Mouse (Mus musculus) liver, embryonic 12.5 days (tissue): ENCODE data around the gene Hectd2. TPM values are rescaled to one million over a fixed set of nuclear protein-coding genes. Genes with fewer than 3 reads are reported as not detected.

Experiments
- ATAC-seq: fragments of 200-750 bp; cut with Nextera tagmentation; 2 replicates; pipeline ENCODE4 v1.8.0; 2017; ENCODE audit warnings: moderate number of reproducible peaks, mild to moderate bottlenecking, moderate library complexity
- H3K27ac ChIP-seq: fragments of 300-500 bp; sonication (generic); 2 replicates; pipeline ENCODE4 v1.5.1; 2016; ENCODE audit warnings: mild to moderate bottlenecking
- H3K27me3 ChIP-seq: fragments of 300-500 bp; sonication (generic); replicated peaks from 2 replicates; pipeline ENCODE4 v1.6.1; 2016; ENCODE audit warnings: mild to moderate bottlenecking, moderate library complexity
- H3K36me3 ChIP-seq: fragments of 300-500 bp; sonication (generic); 2 replicates; pipeline ENCODE4 v1.6.1; 2016; ENCODE audit warnings: mild to moderate bottlenecking, moderate library complexity
- H3K4me1 ChIP-seq: fragments of 300-500 bp; sonication (generic); 2 replicates; pipeline ENCODE4 v1.6.1; 2016
- H3K4me2 ChIP-seq: fragments of 300-500 bp; sonication (generic); 2 replicates; pipeline ENCODE4 v1.6.1; 2016; ENCODE audit warnings: mild to moderate bottlenecking, moderate library complexity
- H3K4me3 ChIP-seq: fragments of 300-500 bp; sonication (generic); 2 replicates; pipeline ENCODE4 v1.5.1; 2016; ENCODE audit warnings: mild to moderate bottlenecking, moderate library complexity
- H3K9ac ChIP-seq: fragments of 300-500 bp; sonication (generic); 2 replicates; pipeline ENCODE4 v1.6.1; 2016; ENCODE audit warnings: mild to moderate bottlenecking, moderate library complexity
- H3K9me3 ChIP-seq: fragments of 300-500 bp; sonication (generic); replicated peaks from 2 replicates; pipeline ENCODE4 v1.6.1; 2016; ENCODE audit warnings: mild to moderate bottlenecking, moderate library complexity
- WGBS: fragments of 180-500 bp; shearing (Covaris S2); methylation state at CpG from one replicate; pipeline ENCODE4 v1.1.7; 2016; ENCODE audit not compliant: insufficient replicate concordance; 5-methylcytosine and 5-hydroxymethylcytosine counted together
- polyA plus RNA-seq: library from polyadenylated mRNA; unstranded; fragments of >200 nt; fragmentation: Nextera tagmentation; extraction: Ambion mirVana; gene quantifications from 2 replicates; pipeline ENCODE4 v1.2.1, GENCODE M21; 2016

Gene Hectd2
- polyA plus RNA-seq, 1 experiment from 2014 or later, result 0.82 TPM

- Histone ChIP-seq H3K9ac (no peak overlapping the region), H3K4me1 (0 out of 2 replicates have a peak, but pooled peaks cover 5% of the 10 kb centered on the region), H3K27ac (no peak overlapping the region), H3K27me3 (no peaks in the 10 kb centered on the region), H3K4me3 (no peak overlapping the region), H3K4me2 (no peak overlapping the region), H3K36me3 (no peaks in the 10 kb centered on the region), H3K9me3 (no peaks in the 10 kb centered on the region)
- WGBS, result 75% methylated on average over 9 of the region's 9 CpGs
- ATAC-seq, result no peak
Observed at GRCm38 (mm10) chr19:36629394-36629910, 75.0 kb downstream of the Hectd2 start.

- H3K27ac ChIP-seq, result no peak overlapping the region
- ATAC-seq, result no peak
Observed at GRCm38 (mm10) chr19:36630361-36630760, 75.9 kb downstream of the Hectd2 start.

GRCm38 (mm10) chr19:36634771-36635170 is 80.3 kb downstream of the Hectd2 start:
- WGBS, result 66% methylated on average over 7 of the region's 7 CpGs
- no peaks in the 10 kb centered on the region for H3K36me3 ChIP-seq

More at GRCm38 (mm10) chr19:36630361-36630760, 75.9 kb downstream of the Hectd2 start:
- Histone ChIP-seq H3K4me1 (0 out of 2 replicates have a peak, but pooled peaks cover 5% of the 10 kb centered on the region), H3K9ac (no peak overlapping the region), H3K36me3 (no peaks in the 10 kb centered on the region), H3K4me2 (no peak overlapping the region), H3K4me3 (no peak overlapping the region), H3K9me3 (no peaks in the 10 kb centered on the region), H3K27me3 (no peaks in the 10 kb centered on the region)
- 70% methylated on average over 5 of the region's 5 CpGs for WGBS

GRCm38 (mm10) chr19:36637223-36637622 is 82.8 kb downstream of the Hectd2 start:
- H3K9ac ChIP-seq, result no peak overlapping the region
- no peaks in the 10 kb centered on the region for H3K27me3 ChIP-seq
- no peaks in the 10 kb centered on the region for H3K4me1 ChIP-seq
- no peak for ATAC-seq
- no peaks in the 10 kb centered on the region for H3K9me3 ChIP-seq
- H3K4me2 ChIP-seq, result no peak overlapping the region
- no peaks in the 10 kb centered on the region for H3K36me3 ChIP-seq
- no peak overlapping the region for H3K27ac ChIP-seq
- no peak overlapping the region for H3K4me3 ChIP-seq
- 68% methylated on average over 3 of the region's 3 CpGs for WGBS

More at GRCm38 (mm10) chr19:36634771-36635170, 80.3 kb downstream of the Hectd2 start:
- no peak for ATAC-seq
- Histone ChIP-seq H3K4me1 (0 out of 2 replicates have a peak, but pooled peaks cover 2% of the 10 kb centered on the region), H3K4me3 (no peak overlapping the region), H3K9ac (no peak overlapping the region), H3K27me3 (no peaks in the 10 kb centered on the region), H3K9me3 (no peaks in the 10 kb centered on the region), H3K27ac (no peak overlapping the region), H3K4me2 (no peak overlapping the region)

GRCm38 (mm10) chr19:36637948-36638587 is 83.6 kb downstream of the Hectd2 start:
- no peaks in the 10 kb centered on the region for H3K9me3 ChIP-seq
- H3K4me2 ChIP-seq, result no peak overlapping the region
- H3K27me3 ChIP-seq, result no peaks in the 10 kb centered on the region
- H3K9ac ChIP-seq, result no peak overlapping the region
- WGBS, result 68% methylated on average over 7 of the region's 7 CpGs
- H3K4me3 ChIP-seq, result no peak overlapping the region
- H3K27ac ChIP-seq, result no peak overlapping the region
- no peaks in the 10 kb centered on the region for H3K4me1 ChIP-seq
- no peak for ATAC-seq
- no peaks in the 10 kb centered on the region for H3K36me3 ChIP-seq

- no peaks in the 10 kb centered on the region for H3K36me3 ChIP-seq
- ATAC-seq, result no peak
- H3K9me3 ChIP-seq, result no peaks in the 10 kb centered on the region
- no peak overlapping the region for H3K4me3 ChIP-seq
- no peak overlapping the region for H3K27ac ChIP-seq
- H3K4me1 ChIP-seq, result no peaks in the 10 kb centered on the region
- no peaks in the 10 kb centered on the region for H3K27me3 ChIP-seq
- WGBS, result 77% methylated on average over 9 of the region's 9 CpGs
- no peak overlapping the region for H3K4me2 ChIP-seq
- H3K9ac ChIP-seq, result no peak overlapping the region
Observed at GRCm38 (mm10) chr19:36639072-36639471, 84.6 kb downstream of the Hectd2 start.

GRCm38 (mm10) chr19:36641128-36641527 is 86.7 kb downstream of the Hectd2 start:
- Histone ChIP-seq H3K4me3 (no peak overlapping the region), H3K36me3 (no peaks in the 10 kb centered on the region), H3K27ac (no peak overlapping the region), H3K4me1 (no peaks in the 10 kb centered on the region), H3K9ac (no peak overlapping the region), H3K9me3 (no peaks in the 10 kb centered on the region), H3K4me2 (no peak overlapping the region), H3K27me3 (no peaks in the 10 kb centered on the region)
- no peak for ATAC-seq
- 66% methylated on average over 3 of the region's 3 CpGs for WGBS

- 81% methylated on average over 6 of the region's 6 CpGs for WGBS
- Histone ChIP-seq H3K4me3 (no peak overlapping the region), H3K36me3 (no peaks in the 10 kb centered on the region), H3K4me1 (no peaks in the 10 kb centered on the region), H3K27me3 (no peaks in the 10 kb centered on the region), H3K27ac (no peak overlapping the region), H3K4me2 (no peak overlapping the region), H3K9ac (no peak overlapping the region), H3K9me3 (no peaks in the 10 kb centered on the region)
- no peak for ATAC-seq
Observed at GRCm38 (mm10) chr19:36645308-36645889, 91.0 kb downstream of the Hectd2 start.

- Histone ChIP-seq H3K4me2 (no peak overlapping the region), H3K4me1 (no peaks in the 10 kb centered on the region), H3K27ac (no peak overlapping the region), H3K36me3 (no peaks in the 10 kb centered on the region), H3K27me3 (no peaks in the 10 kb centered on the region), H3K9ac (no peak overlapping the region), H3K4me3 (no peak overlapping the region), H3K9me3 (no peaks in the 10 kb centered on the region)
- no peak for ATAC-seq
- 55% methylated on average over 7 of the region's 7 CpGs for WGBS
Observed at GRCm38 (mm10) chr19:36646132-36646828, 91.8 kb downstream of the Hectd2 start.

GRCm38 (mm10) chr19:36652686-36653085 is 98.2 kb downstream of the Hectd2 start:
- H3K4me1 ChIP-seq, result no peaks in the 10 kb centered on the region
- H3K27ac ChIP-seq, result no peak overlapping the region
- no peaks in the 10 kb centered on the region for H3K9me3 ChIP-seq
- WGBS, result 58% methylated on average over 1 of the region's 1 CpGs
- no peak overlapping the region for H3K9ac ChIP-seq
- no peak overlapping the region for H3K4me2 ChIP-seq
- no peaks in the 10 kb centered on the region for H3K36me3 ChIP-seq
- ATAC-seq, result no peak
- H3K4me3 ChIP-seq, result no peak overlapping the region
- H3K27me3 ChIP-seq, result no peaks in the 10 kb centered on the region

GRCm38 (mm10) chr19:36662734-36663133 is 108.3 kb downstream of the Hectd2 start:
- WGBS, result 71% methylated on average over 1 of the region's 1 CpGs
- Histone ChIP-seq H3K9ac (no peak overlapping the region), H3K27ac (no peak overlapping the region), H3K27me3 (no peaks in the 10 kb centered on the region), H3K36me3 (no peaks in the 10 kb centered on the region), H3K4me1 (no peaks in the 10 kb centered on the region), H3K4me2 (no peak overlapping the region), H3K4me3 (no peak overlapping the region), H3K9me3 (no peaks in the 10 kb centered on the region)
- no peak for ATAC-seq

- no peaks in the 10 kb centered on the region for H3K4me1 ChIP-seq
- WGBS, result 51% methylated on average over 2 of the region's 2 CpGs
- no peak overlapping the region for H3K4me2 ChIP-seq
- no peaks in the 10 kb centered on the region for H3K9me3 ChIP-seq
- no peak overlapping the region for H3K27ac ChIP-seq
- H3K27me3 ChIP-seq, result no peaks in the 10 kb centered on the region
- no peak overlapping the region for H3K9ac ChIP-seq
- H3K36me3 ChIP-seq, result no peaks in the 10 kb centered on the region
- H3K4me3 ChIP-seq, result no peak overlapping the region
- no peak for ATAC-seq
Observed at GRCm38 (mm10) chr19:36663918-36664317, 109.5 kb downstream of the Hectd2 start.
